Mouse (Mus musculus): Measurements from ENCODE around the gene Slc25a33. TPM values are rescaled to one million over a fixed set of nuclear protein-coding genes. Genes with fewer than 3 reads are reported as not detected.
A peak's percentile ranks its signal among the peaks of the same experiment; 100 is the strongest.

Slc25a33 gene
- polyA plus RNA-seq, 1 experiment from 2014 or later: 7.5 TPM

DNA sequence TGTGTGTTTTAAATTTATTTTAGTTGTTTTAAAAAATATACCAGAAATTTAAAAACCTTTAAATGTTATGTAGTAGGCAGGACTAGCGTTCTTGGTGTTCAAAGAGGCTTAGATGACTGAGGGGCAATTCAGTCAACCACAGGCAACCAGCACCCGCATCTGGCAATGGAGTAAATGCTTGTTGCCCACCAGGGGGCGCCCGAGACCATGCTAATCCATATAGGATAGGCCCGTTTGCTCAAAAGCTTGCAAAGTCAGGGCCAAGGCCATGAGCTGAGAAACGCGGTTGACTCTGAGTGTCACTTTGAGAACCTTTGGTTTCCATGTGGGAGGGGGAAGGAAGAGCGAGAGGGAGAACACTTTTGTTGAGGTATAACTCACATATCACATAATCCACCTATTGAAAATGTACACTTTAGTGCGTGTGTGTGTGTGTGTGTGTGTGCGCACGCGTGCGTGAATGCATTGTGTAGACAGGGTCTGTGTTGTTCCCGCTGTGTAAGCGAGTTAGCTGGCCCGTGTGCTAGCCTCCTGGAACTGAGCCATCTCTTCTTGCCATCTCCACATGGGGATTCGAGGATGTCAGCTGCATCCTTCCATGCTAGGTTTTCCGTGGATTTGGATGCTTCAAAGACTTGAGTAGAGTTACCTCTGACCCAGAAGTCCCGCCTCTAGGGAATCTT is 32.8 kb upstream of the Slc25a33 start:
- Histone ChIP-seq H3K9me3 (replicated peaks) (no peaks in the 10 kb centered on the region), H3K27ac (ENCODE audit: poor library complexity, severe bottlenecking) (no peak overlapping the region), H3K4me3 (no peak overlapping the region), H3K36me3 (no peaks in the 10 kb centered on the region), H3K27me3 (replicated peaks) (peaks cover 38% of the 10 kb centered on the region), H3K9ac (no peak overlapping the region), H3K4me2 (no peak overlapping the region), H3K4me1 (replicated peaks) (0 out of 2 replicates have a peak, but pooled peaks cover 3% of the 10 kb centered on the region)
- ATAC-seq (ENCODE audit: insufficient number of reproducible peaks, low FRiP score): 0 out of 2 replicates have a peak, but pooled peaks have one; percentile 63
- WGBS: 50% methylated on average over 19 of the region's 19 CpGs

GRCm38 (mm10) chr4:149802269-149802668 is 28.2 kb upstream of the Slc25a33 start:
- no peak for ATAC-seq (ENCODE audit: insufficient number of reproducible peaks, low FRiP score)
- Histone ChIP-seq H3K4me3 (no peak overlapping the region), H3K9ac (no peak overlapping the region), H3K4me1 (replicated peaks) (peaks cover 15% of the 10 kb centered on the region), H3K9me3 (replicated peaks) (no peaks in the 10 kb centered on the region), H3K27me3 (replicated peaks) (peaks cover 4% of the 10 kb centered on the region; the same call in 1 of the 2 replicates), H3K4me2 (no peak overlapping the region), H3K27ac (ENCODE audit: poor library complexity, severe bottlenecking) (no peak overlapping the region), H3K36me3 (no peaks in the 10 kb centered on the region)
- 83% methylated on average over 9 of the region's 9 CpGs for WGBS

DNA sequence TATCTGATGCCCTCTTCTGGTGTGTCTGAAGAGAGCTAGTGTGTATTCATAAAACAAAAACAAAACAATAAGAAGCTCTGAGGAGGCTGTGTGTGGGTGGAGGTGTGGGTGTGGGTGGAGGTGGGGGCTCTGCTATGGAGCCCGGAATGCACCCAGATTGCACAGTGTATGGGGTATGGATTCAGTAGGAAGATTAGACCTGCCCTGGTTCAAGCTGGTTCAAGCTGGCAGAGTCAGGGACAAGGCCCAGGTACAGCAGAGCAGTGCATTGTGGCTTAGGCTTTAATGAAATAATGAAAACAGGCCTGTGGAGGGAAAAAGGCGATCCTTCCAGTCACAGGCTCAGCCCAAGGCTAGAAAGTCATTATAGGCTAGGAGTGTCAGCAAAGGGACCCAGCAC is 26.5 kb upstream of the Slc25a33 start:
- 79% methylated on average over 2 of the region's 2 CpGs for WGBS
- Histone ChIP-seq H3K4me3 (no peak overlapping the region), H3K9me3 (replicated peaks) (no peaks in the 10 kb centered on the region), H3K27me3 (replicated peaks) (0 out of 2 replicates have a peak, but pooled peaks cover 4% of the 10 kb centered on the region), H3K4me1 (replicated peaks) (peaks cover 24% of the 10 kb centered on the region), H3K36me3 (no peaks in the 10 kb centered on the region), H3K27ac (ENCODE audit: poor library complexity, severe bottlenecking) (no peak overlapping the region), H3K4me2 (no peak overlapping the region), H3K9ac (no peak overlapping the region)
- no peak for ATAC-seq (ENCODE audit: insufficient number of reproducible peaks, low FRiP score)

DNA sequence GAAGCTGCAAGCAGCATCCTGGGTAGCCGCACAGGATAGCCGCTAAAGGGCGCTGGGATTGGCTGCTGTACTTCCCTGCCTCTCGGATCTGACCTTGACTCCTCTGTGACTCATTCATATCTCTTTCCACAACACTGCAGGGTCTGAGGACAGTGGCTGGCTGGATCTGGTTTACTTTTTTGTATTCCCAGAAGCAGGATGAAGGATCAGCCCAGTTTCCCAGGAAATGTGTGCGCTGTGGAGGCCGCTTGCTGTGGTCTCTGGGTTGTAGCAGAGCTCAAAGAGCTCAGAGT is 26.0 kb upstream of the Slc25a33 start:
- 70% methylated on average over 6 of the region's 6 CpGs for whole genome bisulfite sequencing
- no peaks in the 10 kb centered on the region for H3K36me3 ChIP-seq
- no peaks in the 10 kb centered on the region for H3K9me3 ChIP-seq (replicated peaks)
- peaks cover 24% of the 10 kb centered on the region for H3K4me1 ChIP-seq (replicated peaks)
- ATAC-seq (ENCODE audit: insufficient number of reproducible peaks, low FRiP score): no peak; the same call in 1 of the 2 replicates
- no peak overlapping the region for H3K4me3 ChIP-seq
- no peak overlapping the region for H3K27ac ChIP-seq (ENCODE audit: poor library complexity, severe bottlenecking)
- H3K27me3 ChIP-seq (replicated peaks): 0 out of 2 replicates have a peak, but pooled peaks cover 4% of the 10 kb centered on the region
- no peak overlapping the region for H3K9ac ChIP-seq
- H3K4me2 ChIP-seq: no peak overlapping the region

- Histone ChIP-seq H3K4me1 (replicated peaks) (peaks cover 24% of the 10 kb centered on the region), H3K9me3 (replicated peaks) (no peaks in the 10 kb centered on the region), H3K4me2 (no peak overlapping the region), H3K27me3 (replicated peaks) (0 out of 2 replicates have a peak, but pooled peaks cover 4% of the 10 kb centered on the region), H3K4me3 (no peak overlapping the region), H3K27ac (ENCODE audit: poor library complexity, severe bottlenecking) (no peak overlapping the region), H3K9ac (no peak overlapping the region), H3K36me3 (no peaks in the 10 kb centered on the region)
- ATAC-seq (ENCODE audit: insufficient number of reproducible peaks, low FRiP score): no peak
- WGBS: 86% methylated on average over 16 of the region's 16 CpGs
Observed at GRCm38 (mm10) chr4:149799346-149800171, 25.5 kb upstream of the Slc25a33 start.

- Histone ChIP-seq H3K4me1 (replicated peaks) (peaks cover 24% of the 10 kb centered on the region), H3K36me3 (no peaks in the 10 kb centered on the region), H3K4me3 (no peak overlapping the region), H3K27me3 (replicated peaks) (no peaks in the 10 kb centered on the region), H3K4me2 (no peak overlapping the region), H3K9me3 (replicated peaks) (no peaks in the 10 kb centered on the region), H3K27ac (ENCODE audit: poor library complexity, severe bottlenecking) (no peak overlapping the region), H3K9ac (no peak overlapping the region)
- no peak for ATAC-seq (ENCODE audit: insufficient number of reproducible peaks, low FRiP score)
- 44% methylated on average over 7 of the region's 7 CpGs for WGBS
Observed at GRCm38 (mm10) chr4:149798684-149799309, 24.7 kb upstream of the Slc25a33 start.

DNA sequence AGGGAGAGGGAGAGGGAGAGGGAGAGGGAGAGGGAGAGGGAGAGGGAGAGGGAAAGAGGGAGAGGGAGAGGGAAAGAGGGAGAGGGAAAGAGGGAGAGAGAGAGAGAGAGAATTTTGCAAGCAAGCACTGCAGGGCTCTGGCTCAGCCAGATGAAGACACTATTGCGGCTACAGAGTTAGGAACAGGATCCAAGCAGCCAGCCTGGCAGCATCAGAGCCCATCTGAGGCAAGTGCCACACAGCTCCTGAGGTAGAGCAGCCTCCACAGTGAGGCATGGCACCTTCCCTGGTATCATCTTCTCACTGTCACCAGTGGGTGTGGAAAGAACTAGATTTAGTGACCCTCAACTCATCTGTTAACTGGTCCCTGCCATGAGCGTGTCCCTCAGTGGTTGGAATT is 24.0 kb upstream of the Slc25a33 start:
- Histone ChIP-seq H3K9me3 (replicated peaks) (no peaks in the 10 kb centered on the region), H3K36me3 (no peaks in the 10 kb centered on the region), H3K4me2 (no peak overlapping the region), H3K4me1 (replicated peaks) (peaks cover 24% of the 10 kb centered on the region), H3K9ac (no peak overlapping the region), H3K27ac (ENCODE audit: poor library complexity, severe bottlenecking) (no peak overlapping the region), H3K27me3 (replicated peaks) (no peaks in the 10 kb centered on the region), H3K4me3 (no peak overlapping the region)
- ATAC-seq (ENCODE audit: insufficient number of reproducible peaks, low FRiP score): no peak
- 58% methylated on average over 2 of the region's 2 CpGs for WGBS

DNA sequence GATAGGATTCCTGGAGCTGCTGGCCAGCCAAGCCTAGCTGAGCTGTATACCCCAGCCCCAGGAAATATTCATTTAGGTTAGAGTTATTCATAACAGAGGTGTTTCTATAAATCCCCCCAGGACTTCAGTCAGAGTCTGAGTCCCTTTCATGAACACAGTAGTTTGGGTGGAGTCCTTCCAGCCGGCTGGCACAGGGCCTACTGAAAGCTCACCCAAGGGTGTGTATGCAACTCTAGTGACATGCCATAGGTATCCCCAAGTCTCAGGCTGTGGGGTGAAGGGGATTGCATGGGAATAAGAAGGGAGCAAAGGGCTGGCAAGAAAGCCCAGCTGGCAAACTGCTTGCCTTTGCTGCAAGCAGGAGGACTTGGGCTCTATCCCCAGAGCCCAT is 23.1 kb upstream of the Slc25a33 start:
- Histone ChIP-seq H3K9me3 (replicated peaks) (no peaks in the 10 kb centered on the region), H3K9ac (no peak overlapping the region), H3K4me1 (replicated peaks) (peaks cover 28% of the 10 kb centered on the region), H3K4me3 (no peak overlapping the region), H3K4me2 (no peak overlapping the region), H3K36me3 (no peaks in the 10 kb centered on the region), H3K27me3 (replicated peaks) (no peaks in the 10 kb centered on the region), H3K27ac (ENCODE audit: poor library complexity, severe bottlenecking) (no peak overlapping the region)
- no peak for ATAC-seq (ENCODE audit: insufficient number of reproducible peaks, low FRiP score)
- WGBS: 57% methylated on average over 1 of the region's 1 CpGs

DNA sequence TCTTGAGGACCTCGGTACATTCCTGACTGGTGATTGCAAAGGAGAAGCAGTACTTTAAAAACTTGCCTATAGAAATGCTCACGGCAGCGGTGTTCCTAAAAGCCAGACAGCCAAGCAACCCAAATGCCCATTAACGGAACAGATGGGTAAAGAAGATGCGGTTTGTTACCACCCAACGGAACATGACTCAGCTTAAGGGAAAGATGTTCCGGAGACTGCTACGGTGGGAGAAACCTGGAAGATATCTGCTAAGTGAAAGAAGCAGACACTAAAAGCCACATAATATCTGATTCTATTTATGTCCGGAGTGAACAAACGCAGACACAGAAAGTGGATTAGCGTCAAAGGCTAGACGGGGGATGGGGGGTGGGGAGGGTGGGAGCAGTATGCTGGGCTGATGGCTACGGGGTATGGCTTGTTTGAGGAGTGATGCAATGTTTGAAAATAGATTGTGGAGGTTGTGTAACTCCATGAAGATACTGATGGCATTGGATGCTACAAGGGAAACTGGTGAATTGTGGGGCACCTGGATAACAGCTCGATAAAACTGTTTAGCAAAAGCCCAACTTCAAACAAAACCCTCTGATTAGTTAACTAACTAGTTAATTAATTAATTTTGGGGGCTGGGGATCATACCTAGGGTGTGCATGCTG is 22.6 kb upstream of the Slc25a33 start:
- Histone ChIP-seq H3K4me2 (0 out of 2 replicates have a peak overlapping the region, but pooled peaks have one; percentile 14), H3K4me3 (no peak overlapping the region), H3K36me3 (no peaks in the 10 kb centered on the region), H3K27ac (ENCODE audit: poor library complexity, severe bottlenecking) (no peak overlapping the region), H3K27me3 (replicated peaks) (no peaks in the 10 kb centered on the region), H3K9me3 (replicated peaks) (no peaks in the 10 kb centered on the region), H3K9ac (no peak overlapping the region), H3K4me1 (replicated peaks) (peaks cover 32% of the 10 kb centered on the region)
- 45% methylated on average over 14 of the region's 14 CpGs for WGBS
- ATAC-seq (ENCODE audit: insufficient number of reproducible peaks, low FRiP score): no peak

DNA sequence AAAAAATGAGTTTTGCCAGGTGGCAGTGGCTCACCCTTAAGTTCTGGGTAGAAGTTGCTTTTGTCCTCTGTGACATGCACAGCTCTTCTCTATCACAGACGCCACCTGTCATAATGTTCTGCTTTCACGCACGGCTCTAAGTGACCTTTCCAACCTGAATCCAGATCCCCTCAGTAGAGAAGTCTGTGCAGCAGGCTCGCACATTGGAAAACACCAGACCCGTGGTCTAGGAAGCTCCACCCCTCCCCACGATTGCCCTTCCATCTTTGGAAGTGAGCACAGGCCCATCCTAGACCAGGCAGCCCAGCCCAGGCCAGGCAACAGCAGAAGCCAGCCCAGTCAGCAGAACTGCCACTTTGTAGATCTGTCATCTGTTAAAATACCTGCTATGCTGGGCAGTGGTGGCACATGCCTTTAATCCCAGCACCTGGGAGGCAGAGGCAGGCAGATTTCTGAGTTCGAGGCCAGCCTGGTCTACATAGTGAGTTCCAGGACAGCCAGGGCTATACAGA is 20.9 kb upstream of the Slc25a33 start:
- Histone ChIP-seq H3K4me1 (replicated peaks) (peaks cover 31% of the 10 kb centered on the region), H3K27ac (ENCODE audit: poor library complexity, severe bottlenecking) (no peak overlapping the region), H3K4me2 (no peak overlapping the region), H3K4me3 (no peak overlapping the region), H3K9ac (no peak overlapping the region), H3K9me3 (replicated peaks) (no peaks in the 10 kb centered on the region), H3K27me3 (replicated peaks) (no peaks in the 10 kb centered on the region), H3K36me3 (no peaks in the 10 kb centered on the region)
- WGBS: 79% methylated on average over 7 of the region's 7 CpGs
- no peak for ATAC-seq (ENCODE audit: insufficient number of reproducible peaks, low FRiP score)

DNA sequence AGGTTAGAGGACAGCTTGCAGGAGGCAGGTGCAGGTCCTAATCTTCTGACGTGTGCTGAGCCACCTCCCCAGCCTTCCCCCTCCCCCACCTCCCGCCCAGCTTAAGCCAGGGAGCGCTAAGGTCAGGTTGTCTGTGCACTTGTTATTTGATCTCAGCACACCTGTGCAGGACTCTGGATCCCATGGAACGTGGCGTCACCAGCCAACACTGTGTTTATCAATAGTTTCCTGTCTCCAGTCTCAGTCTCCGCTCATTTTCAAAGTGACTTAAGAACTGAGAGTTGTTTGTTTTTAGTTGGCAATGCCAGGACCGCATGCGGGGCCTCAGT is 19.9 kb upstream of the Slc25a33 start:
- no peaks in the 10 kb centered on the region for H3K36me3 ChIP-seq
- H3K9ac ChIP-seq: no peak overlapping the region
- no peak overlapping the region for H3K27ac ChIP-seq (ENCODE audit: poor library complexity, severe bottlenecking)
- H3K27me3 ChIP-seq (replicated peaks): no peaks in the 10 kb centered on the region
- H3K4me1 ChIP-seq (replicated peaks): peaks cover 34% of the 10 kb centered on the region
- 40% methylated on average over 8 of the region's 8 CpGs for WGBS
- no peak for ATAC-seq (ENCODE audit: insufficient number of reproducible peaks, low FRiP score)
- H3K4me3 ChIP-seq: no peak overlapping the region
- no peak overlapping the region for H3K4me2 ChIP-seq
- no peaks in the 10 kb centered on the region for H3K9me3 ChIP-seq (replicated peaks)

All from heart, embryonic 12.5 days (tissue).